Mouse (Mus musculus) lung, embryonic 14.5 days (tissue): ENCODE measurements at regions not wholly inside any gene's neighbourhood (a gene's known extent, or its start where the extent isn't known, plus 50 kb on each side); places are given as distances from the start of the nearest gene placed in this dataset.

ENCODE experiments used
- ATAC-seq: fragments of 200-750 bp; cut with Nextera tagmentation; 2 replicates; pipeline ENCODE4 v1.8.0; 2017; ENCODE audit warnings: mild to moderate bottlenecking, moderate TSS enrichment, moderate library complexity; ENCODE audit not compliant: insufficient read depth
- DNase-seq: peaks from one replicate; pipeline ENCODE4 v3.0.0-alpha.2; 2015
- H3K27ac ChIP-seq: fragments of 300-500 bp; sonication (generic); 2 replicates; pipeline ENCODE4 v1.5.1; 2014; ENCODE audit warnings: low read depth, mild to moderate bottlenecking, moderate library complexity
- H3K27me3 ChIP-seq: fragments of 300-500 bp; sonication (generic); 2 replicates; pipeline ENCODE4 v1.6.1; 2014; ENCODE audit warnings: low read length, control low read depth; ENCODE audit not compliant: insufficient read depth
- H3K36me3 ChIP-seq: fragments of 300-500 bp; sonication (generic); 2 replicates; pipeline ENCODE4 v1.6.1; 2014; ENCODE audit warnings: control low read depth; ENCODE audit not compliant: insufficient read depth
- H3K4me1 ChIP-seq: fragments of 300-500 bp; sonication (generic); 2 replicates; pipeline ENCODE4 v1.6.1; 2014; ENCODE audit warnings: antibody characterized with exemption, control low read depth; ENCODE audit not compliant: insufficient read depth
- H3K4me2 ChIP-seq: fragments of 300-500 bp; sonication (generic); 2 replicates; pipeline ENCODE4 v1.6.1; 2014; ENCODE audit warnings: mild to moderate bottlenecking
- H3K4me3 ChIP-seq: fragments of 300-500 bp; sonication (generic); 2 replicates; pipeline ENCODE4 v1.5.1; 2014; ENCODE audit warnings: low read depth, low read length
- H3K9ac ChIP-seq: fragments of 300-500 bp; sonication (generic); 2 replicates; pipeline ENCODE4 v1.6.1; 2014
- H3K9me3 ChIP-seq: fragments of 300-500 bp; sonication (generic); 2 replicates; pipeline ENCODE4 v1.6.1; 2016; ENCODE audit warnings: low read depth, low read length, control low read depth
- CTCF ChIP-seq: IDR thresholded peaks from 2 replicates; pipeline ENCODE4 v1.5.1; 2016; ENCODE audit warnings: antibody characterized with exemption, low read depth
- WGBS: fragments of 180-500 bp; shearing (Covaris S2); extraction: QIAGEN DNeasy Blood & Tissue Kit; methylation state at CpG from one replicate; pipeline ENCODE4 v1.1.7; 2014; 5-methylcytosine and 5-hydroxymethylcytosine counted together

- peak; percentile 24 for DNase-seq
- no peak overlapping the region for H3K27ac ChIP-seq
- no peak overlapping the region for H3K9ac ChIP-seq
- ATAC-seq, result peak; percentile 47; the same call in 1 of the 2 replicates
- H3K4me3 ChIP-seq, result no peak overlapping the region
- H3K9me3 ChIP-seq, result no peaks in the 10 kb centered on the region
- TF ChIP-seq CTCF, result no peak
- 76% methylated on average over 2 of the region's 2 CpGs for WGBS
- no peaks in the 10 kb centered on the region for H3K27me3 ChIP-seq
- no peaks in the 10 kb centered on the region for H3K4me1 ChIP-seq
- no peaks in the 10 kb centered on the region for H3K36me3 ChIP-seq
- H3K4me2 ChIP-seq, result no peak overlapping the region
Measured at GRCm38 (mm10) chr10:96499274-96499673, 117.5 kb upstream of the Btg1 start.

DNA sequence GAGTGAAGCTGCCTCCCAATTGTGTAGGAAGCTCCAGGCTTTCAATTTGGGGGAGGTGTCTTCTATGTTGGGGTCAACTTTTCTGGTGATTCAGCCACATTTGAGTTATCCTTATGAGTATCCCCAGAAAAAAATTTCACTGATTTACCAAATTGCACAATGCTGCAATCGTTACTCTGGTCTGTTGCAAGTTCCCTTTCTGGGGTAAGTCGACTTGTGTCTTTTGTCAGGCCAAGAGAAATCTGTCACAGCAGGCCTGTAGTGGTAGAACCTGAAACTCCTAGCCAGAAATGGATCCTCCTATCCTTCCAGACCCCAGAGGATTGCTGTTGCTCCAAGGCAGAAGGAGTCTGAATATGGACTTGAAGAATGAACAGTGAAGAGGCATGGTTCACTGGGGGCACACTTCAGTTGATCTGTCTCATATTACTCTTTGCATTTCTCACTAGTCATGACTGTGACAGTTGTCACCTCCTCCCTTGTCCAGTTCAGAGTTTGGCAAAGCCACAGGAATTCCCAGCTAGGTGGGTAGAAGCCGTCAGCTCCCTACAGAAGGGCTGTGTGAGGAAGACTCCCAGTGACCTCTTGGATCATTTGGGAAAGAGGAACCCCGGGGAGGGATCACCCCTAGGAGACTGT lies 114.6 kb upstream of the Btg1 start:
- H3K4me3 ChIP-seq, result no peak overlapping the region
- no peak for ATAC-seq
- no peak for DNase-seq
- no peaks in the 10 kb centered on the region for H3K27me3 ChIP-seq
- no peaks in the 10 kb centered on the region for H3K4me1 ChIP-seq
- H3K27ac ChIP-seq, result no peak overlapping the region
- no peak overlapping the region for H3K9ac ChIP-seq
- H3K9me3 ChIP-seq, result no peaks in the 10 kb centered on the region
- no peak overlapping the region for H3K4me2 ChIP-seq
- 48% methylated on average over 4 of the region's 4 CpGs for WGBS
- no peaks in the 10 kb centered on the region for H3K36me3 ChIP-seq
- no peak for TF ChIP-seq CTCF

GRCm38 (mm10) chr10:96502736-96503135 lies 114.1 kb upstream of the Btg1 start:
- 58% methylated on average over 6 of the region's 6 CpGs for WGBS
- Histone ChIP-seq H3K27me3 (no peaks in the 10 kb centered on the region), H3K9ac (no peak overlapping the region), H3K4me2 (no peak overlapping the region), H3K9me3 (no peaks in the 10 kb centered on the region), H3K36me3 (no peaks in the 10 kb centered on the region), H3K27ac (no peak overlapping the region), H3K4me3 (no peak overlapping the region), H3K4me1 (no peaks in the 10 kb centered on the region)
- TF ChIP-seq CTCF, result no peak
- ATAC-seq (no peak), DNase-seq (no peak)

DNA sequence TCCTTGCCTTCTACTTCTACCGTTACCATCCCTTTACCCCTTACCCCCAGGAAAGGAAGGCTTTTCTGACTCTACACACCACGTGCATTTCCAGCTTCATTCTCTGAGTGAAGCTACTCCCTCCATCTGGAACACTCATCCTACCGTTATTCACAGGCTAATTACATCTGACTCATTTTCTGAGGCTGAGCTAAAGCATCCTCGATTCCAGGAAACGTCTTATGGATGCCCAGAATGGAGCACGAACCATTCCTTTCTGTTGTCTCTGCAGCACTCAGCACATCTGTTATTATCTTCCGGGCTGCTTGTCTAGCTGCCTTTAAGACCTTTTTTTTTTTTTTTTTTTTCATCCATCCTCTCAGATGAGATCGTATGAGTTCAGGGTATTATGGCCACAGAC lies 112.5 kb upstream of the Btg1 start:
- 79% methylated on average over 8 of the region's 8 CpGs for WGBS
- Histone ChIP-seq H3K4me1 (no peaks in the 10 kb centered on the region), H3K36me3 (no peaks in the 10 kb centered on the region), H3K9me3 (no peaks in the 10 kb centered on the region), H3K27me3 (no peaks in the 10 kb centered on the region), H3K27ac (no peak overlapping the region), H3K9ac (no peak overlapping the region), H3K4me3 (no peak overlapping the region), H3K4me2 (no peak overlapping the region)
- ATAC-seq (no peak), DNase-seq (no peak)
- TF ChIP-seq CTCF, result no peak

GRCm38 (mm10) chr10:96515164-96515922 lies 101.5 kb upstream of the Btg1 start:
- no peak for ATAC-seq
- no peak for TF ChIP-seq CTCF
- Histone ChIP-seq H3K27ac (no peak overlapping the region), H3K9me3 (no peaks in the 10 kb centered on the region), H3K27me3 (no peaks in the 10 kb centered on the region), H3K4me2 (no peak overlapping the region), H3K4me1 (no peaks in the 10 kb centered on the region), H3K9ac (no peak overlapping the region), H3K4me3 (no peak overlapping the region), H3K36me3 (no peaks in the 10 kb centered on the region)
- WGBS, result 48% methylated on average over 10 of the region's 10 CpGs
- DNase-seq, result no peak

GRCm38 (mm10) chr10:96515923-96516258 lies 100.9 kb upstream of the Btg1 start:
- Histone ChIP-seq H3K27ac (no peak overlapping the region), H3K9me3 (no peaks in the 10 kb centered on the region), H3K4me1 (no peaks in the 10 kb centered on the region), H3K36me3 (no peaks in the 10 kb centered on the region), H3K27me3 (no peaks in the 10 kb centered on the region), H3K9ac (no peak overlapping the region), H3K4me3 (no peak overlapping the region), H3K4me2 (no peak overlapping the region)
- ATAC-seq (no peak), DNase-seq (no peak)
- TF ChIP-seq CTCF, result no peak
- WGBS, result 82% methylated on average over 2 of the region's 2 CpGs

DNA sequence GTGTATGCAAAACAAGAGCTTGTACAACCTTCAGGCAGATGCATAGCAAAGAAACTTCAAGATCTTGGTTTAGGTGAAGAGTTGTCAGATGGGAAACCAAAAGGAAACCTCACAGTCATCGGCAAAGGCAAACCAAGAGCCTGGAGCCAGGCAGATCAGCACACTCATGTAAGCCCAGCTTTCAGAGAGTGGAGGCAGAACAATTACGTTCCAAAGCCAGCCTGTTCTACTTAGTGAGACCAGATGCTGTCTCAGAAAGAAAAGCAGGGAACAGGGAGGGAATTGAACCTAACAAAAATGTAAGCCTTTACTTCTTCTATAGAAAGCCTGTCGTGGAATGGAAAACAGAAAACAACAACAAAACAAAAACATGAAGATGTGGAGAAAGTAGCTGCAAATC lies 97.4 kb upstream of the Btg1 start:
- DNase-seq, result no peak
- WGBS, result 71% methylated on average over 3 of the region's 3 CpGs
- no peak for ATAC-seq
- TF ChIP-seq CTCF, result no peak
- no peaks in the 10 kb centered on the region for H3K36me3 ChIP-seq
- H3K27me3 ChIP-seq, result no peaks in the 10 kb centered on the region
- peaks cover 8% of the 10 kb centered on the region; the same call in 1 of the 2 replicates for H3K4me1 ChIP-seq
- no peak overlapping the region for H3K9ac ChIP-seq
- no peak overlapping the region for H3K4me3 ChIP-seq
- no peaks in the 10 kb centered on the region for H3K9me3 ChIP-seq
- no peak overlapping the region for H3K27ac ChIP-seq
- H3K4me2 ChIP-seq, result no peak overlapping the region
